8 mouse cellular contexts compared by ENCODE assay signal in genomic region chr15:98609331-98610130, GRCm38 (mm10). TPM values are rescaled to one million over a fixed set of nuclear protein-coding genes. Genes with fewer than 3 reads are reported as not detected.
A peak's percentile ranks its signal among the peaks of the same experiment; 100 is the strongest.
DNase-seq lines count a peak whose midpoint lies in the region; ATAC-seq and TF ChIP-seq lines count a peak whose summit lies in the region.

Gene Adcy6, minus strand, starts transcription at chr15:98610076.

- peak within 1 kb of the TSS; percentile 64 for H3K9ac ChIP-seq in hindbrain, embryonic 11.5 days (ENCODE audit: low read depth, low read length)
- peak within 1 kb of the TSS; percentile 80 for H3K9ac ChIP-seq in lung, postnatal 0 days (replicated peaks; ENCODE audit: low read depth)

- no peaks in the 10 kb centered on the region for H3K36me3 ChIP-seq in hindbrain, embryonic 11.5 days (ENCODE audit: control insufficient read depth, insufficient read depth, low read length)
- H3K36me3 ChIP-seq in lung, postnatal 0 days (ENCODE audit: insufficient read depth, low read length) = 0 out of 2 replicates have a peak, but pooled peaks cover under 1% of the 10 kb centered on the region

- no peaks in the 10 kb centered on the region for H3K9me3 ChIP-seq in hindbrain, embryonic 11.5 days (ENCODE audit: control insufficient read depth, low read length)
- H3K9me3 ChIP-seq in lung, postnatal 0 days (ENCODE audit: low read length) = no peaks in the 10 kb centered on the region

- under 1% methylated on average over 45 of the region's 75 CpGs for WGBS in hindbrain, embryonic 11.5 days
- WGBS in lung, postnatal 0 days = 2% methylated on average over 41 of the region's 75 CpGs

- peak within 1 kb of the TSS; percentile 69 for H3K4me2 ChIP-seq in hindbrain, embryonic 11.5 days (replicated peaks; ENCODE audit: low read depth, low read length)
- peak within 1 kb of the TSS; percentile 93 for H3K4me2 ChIP-seq in lung, postnatal 0 days (replicated peaks; ENCODE audit: low read depth, low read length)

- TF ChIP-seq EP300 in lung, postnatal 0 days (IDR thresholded peaks at IDR 0.05) = no peak

- H3K27me3 ChIP-seq in hindbrain, embryonic 11.5 days (ENCODE audit: control insufficient read depth, insufficient read depth, low read length) = no peaks in the 10 kb centered on the region
- H3K27me3 ChIP-seq in lung, postnatal 0 days (replicated peaks; ENCODE audit: insufficient read depth, low read length) = no peaks in the 10 kb centered on the region

- ATAC-seq in hindbrain, embryonic 11.5 days (ENCODE audit: low FRiP score) = peak; percentile 87
- ATAC-seq in lung, postnatal 0 days = peak; percentile 89

- peak; percentile 53 for DNase-seq in T-cell, adult 2 months (ENCODE audit: low spot score)
- DNase-seq in cerebellum, postnatal 36 days = peak; percentile 59 to 75
- DNase-seq in frontal cortex, postnatal 25 days (ENCODE audit: low spot score in 2 of 2) = peak; percentile 46 to 51
- peak; percentile 88 for DNase-seq in hindbrain, embryonic 11.5 days (ENCODE audit: low spot score)
- DNase-seq in layer of hippocampus, postnatal 14 days (ENCODE audit: low spot score in 2 of 2) = peak; percentile 69 to 83
- peak; percentile 95 for DNase-seq in lung, postnatal 0 days (ENCODE audit: low spot score)
- DNase-seq in retina, adult 2 months (ENCODE audit: low read depth, low spot score) = peak; percentile 59
- peak; percentile 68 for DNase-seq in urinary bladder, adult 2 months (ENCODE audit: low spot score)

- peak within 1 kb of the TSS; percentile 84 for H3K27ac ChIP-seq in hindbrain, embryonic 11.5 days (ENCODE audit: low read depth, low read length)
- H3K27ac ChIP-seq in lung, postnatal 0 days (ENCODE audit: low read length) = peak within 1 kb of the TSS; percentile 89

- TF ChIP-seq CTCF in lung, postnatal 0 days (IDR thresholded peaks at IDR 0.05) = no peak

- H3K4me1 ChIP-seq in hindbrain, embryonic 11.5 days (replicated peaks; ENCODE audit: control insufficient read depth, insufficient read depth, low read length) = peaks cover 7% of the 10 kb centered on the region
- H3K4me1 ChIP-seq in lung, postnatal 0 days (ENCODE audit: insufficient read depth, low read depth, low read length) = peaks cover 5% of the 10 kb centered on the region

- peak within 1 kb of the TSS; percentile 88 for H3K4me3 ChIP-seq in hindbrain, embryonic 11.5 days (ENCODE audit: low read depth, low read length)
- H3K4me3 ChIP-seq in lung, postnatal 0 days (ENCODE audit: low read depth, low read length) = peak within 1 kb of the TSS; percentile 88

RNA-seq across cellular contexts. Expression of gene Adcy6, which starts in this region (rescaled TPM):
- 12.4 and 17.3 TPM in 2 replicates for polyA plus RNA-seq in hindbrain, embryonic 11.5 days (2014; fragmentation: Nextera tagmentation; extraction: Ambion mirVana)
- total RNA-seq in layer of hippocampus, postnatal 14 days (2021) = 10 to 100 TPM; 45.1 to 45.3 TPM
- 9.2 and 12.1 TPM in 2 replicates for polyA plus RNA-seq in lung, postnatal 0 days (2015; fragmentation: Nextera tagmentation; extraction: Ambion mirVana)
- 43.2 and 53.3 TPM in 2 replicates for polyA plus RNA-seq in urinary bladder, adult 2 months (2012; rRNA removed)

Comparison
In these comparisons a context has a peak if more than half of its experiments do, and no peak if none do; other contexts are left out.
1. Peak in every context shown above with its lines: DNase-seq, ATAC-seq, H3K4me3 ChIP-seq and H3K27ac ChIP-seq.